Mouse (Mus musculus) lung, embryonic 15.5 days (tissue): Measurements from ENCODE around the gene Klhl6. TPM values are rescaled to one million over a fixed set of nuclear protein-coding genes. Genes with fewer than 3 reads are reported as not detected.

ENCODE experiments used
- ATAC-seq: fragments of 200-750 bp; cut with Nextera tagmentation; 2 replicates; pipeline ENCODE4 v1.8.0; 2017; ENCODE audit warnings: moderate number of reproducible peaks, borderline replicate concordance; ENCODE audit not compliant: low FRiP score, low TSS enrichment; ENCODE audit errors: extremely low read depth
- H3K27ac ChIP-seq: fragments of 300-500 bp; sonication (generic); 2 replicates; pipeline ENCODE4 v1.5.1; 2015; ENCODE audit warnings: moderate library complexity, mild to moderate bottlenecking, inconsistent platforms
- H3K27me3 ChIP-seq: fragments of 300-500 bp; sonication (generic); 2 replicates; pipeline ENCODE4 v1.6.1; 2015; ENCODE audit warnings: inconsistent platforms
- H3K36me3 ChIP-seq: fragments of 300-500 bp; sonication (generic); 2 replicates; pipeline ENCODE4 v1.6.1; 2015; ENCODE audit warnings: inconsistent platforms
- H3K4me1 ChIP-seq: fragments of 300-500 bp; sonication (generic); 2 replicates; pipeline ENCODE4 v1.6.1; 2015; ENCODE audit warnings: inconsistent platforms
- H3K4me2 ChIP-seq: fragments of 300-500 bp; sonication (generic); 2 replicates; pipeline ENCODE4 v1.6.1; 2015; ENCODE audit warnings: inconsistent platforms, mild to moderate bottlenecking, moderate library complexity
- H3K4me3 ChIP-seq: fragments of 300-500 bp; sonication (generic); 2 replicates; pipeline ENCODE4 v1.5.1; 2015; ENCODE audit warnings: mild to moderate bottlenecking, inconsistent platforms
- H3K9ac ChIP-seq: fragments of 300-500 bp; sonication (generic); 2 replicates; pipeline ENCODE4 v1.6.1; 2015; ENCODE audit warnings: inconsistent platforms
- H3K9me3 ChIP-seq: fragments of 300-500 bp; sonication (generic); 2 replicates; pipeline ENCODE4 v1.6.1; 2016; ENCODE audit warnings: inconsistent platforms
- WGBS: fragments of 180-500 bp; shearing (Covaris S2); methylation state at CpG from one replicate; pipeline ENCODE4 v1.1.7; 2015; 5-methylcytosine and 5-hydroxymethylcytosine counted together
- polyA plus RNA-seq: library from polyadenylated mRNA; unstranded; fragments of >200 nt; fragmentation: Nextera tagmentation; extraction: Ambion mirVana; gene quantifications from 2 replicates; pipeline ENCODE4 v1.2.1, GENCODE M21; 2015

The Klhl6 gene
- polyA plus RNA-seq, 1 experiment from 2014 or later, result 19.7 TPM

- no peaks in the 10 kb centered on the region for H3K27me3 ChIP-seq
- 46% methylated on average over 3 of the region's 3 CpGs for WGBS
- no peak overlapping the region for H3K4me2 ChIP-seq
- H3K9ac ChIP-seq, result no peak overlapping the region
- no peaks in the 10 kb centered on the region for H3K36me3 ChIP-seq
- no peak overlapping the region for H3K4me3 ChIP-seq
- H3K27ac ChIP-seq, result no peak overlapping the region
- no peaks in the 10 kb centered on the region for H3K9me3 ChIP-seq
- ATAC-seq, result no peak
- H3K4me1 ChIP-seq, result no peaks in the 10 kb centered on the region
Measured at GRCm38 (mm10) chr16:19908291-19908690, 74.5 kb downstream of the Klhl6 start.

- Histone ChIP-seq H3K27me3 (no peaks in the 10 kb centered on the region), H3K9me3 (no peaks in the 10 kb centered on the region), H3K4me2 (no peak overlapping the region), H3K4me1 (no peaks in the 10 kb centered on the region), H3K9ac (no peak overlapping the region), H3K4me3 (no peak overlapping the region), H3K36me3 (no peaks in the 10 kb centered on the region), H3K27ac (no peak overlapping the region)
- WGBS, result 33% methylated on average over 2 of the region's 2 CpGs
- ATAC-seq, result no peak
Measured at GRCm38 (mm10) chr16:19907103-19907502, 75.7 kb downstream of the Klhl6 start.

- Histone ChIP-seq H3K4me3 (no peak overlapping the region), H3K36me3 (no peaks in the 10 kb centered on the region), H3K4me1 (no peaks in the 10 kb centered on the region), H3K9me3 (no peaks in the 10 kb centered on the region), H3K27ac (no peak overlapping the region), H3K9ac (no peak overlapping the region), H3K4me2 (no peak overlapping the region), H3K27me3 (no peaks in the 10 kb centered on the region)
- ATAC-seq, result no peak
- 24% methylated on average over 2 of the region's 2 CpGs for WGBS
Measured at GRCm38 (mm10) chr16:19904734-19905479, 77.9 kb downstream of the Klhl6 start.

- 96% methylated on average over 1 of the region's 1 CpGs for WGBS
- Histone ChIP-seq H3K9ac (no peak overlapping the region), H3K4me1 (no peaks in the 10 kb centered on the region), H3K27ac (no peak overlapping the region), H3K36me3 (no peaks in the 10 kb centered on the region), H3K4me2 (no peak overlapping the region), H3K27me3 (no peaks in the 10 kb centered on the region), H3K4me3 (no peak overlapping the region), H3K9me3 (no peaks in the 10 kb centered on the region)
- no peak for ATAC-seq
Measured at GRCm38 (mm10) chr16:19903792-19904191, 79.0 kb downstream of the Klhl6 start.

Other genes with a start within 250 kb of the Klhl6 start
- 16.8 and 19.7 TPM in 2 replicates for gene B3gnt5, start 222.8 kb downstream of the Klhl6 start, polyA plus RNA-seq
- gene Klhl24, start 114.5 kb upstream of the Klhl6 start, polyA plus RNA-seq, result 26.5 and 31.3 TPM in 2 replicates
- gene Yeats2, start 158.0 kb upstream of the Klhl6 start, polyA plus RNA-seq, result 32.8 and 35.9 TPM in 2 replicates